Mouse (Mus musculus) hematopoietic stem cell, adult 5-6 weeks (primary cell): ENCODE results near the gene Kndc1. TPM values are rescaled to one million over a fixed set of nuclear protein-coding genes. Genes with fewer than 3 reads are reported as not detected.

Source experiments
- ATAC-seq, 2 experiments: fragments of 125-278 bp in 1 of 2; replicated peaks in 1 of 2; 2 replicates each; pipeline ENCODE4 v1.8.0; 2016 to 2017; ENCODE audit warnings: inconsistent platforms in 2 of 2, mild to moderate bottlenecking in 2 of 2, moderate number of reproducible peaks in 2 of 2, low read depth in 1 of 2, moderate TSS enrichment in 1 of 2; ENCODE audit not compliant: low FRiP score in 2 of 2, poor library complexity in 2 of 2, severe bottlenecking in 2 of 2, insufficient read depth in 1 of 2, low TSS enrichment in 1 of 2
- total RNA-seq: library from RNA; stranded (forward); fragments of 172-1452, 232-1000 nt; gene quantifications from 2 replicates; pipeline ENCODE4 v1.2.3, GENCODE M21; 2017

The Kndc1 gene
- total RNA-seq, 1 experiment from 2014 or later: not detected

- ATAC-seq: no peak
These were observed 46.1 kb downstream of the Kndc1 start for GRCm38 (mm10) chr7:139940476-139941209.

- ATAC-seq: peak; percentile 30 to 51
These were observed 49.3 kb downstream of the Kndc1 start, which contains the start of gene Utf1 for GRCm38 (mm10) chr7:139943674-139944281. Utf1 (plus strand) TSS chr7:139943789.

- peak in 1 of 2 experiments; percentile 18; a peak in 2 of 4 replicates for ATAC-seq
These were observed 50.1 kb downstream of the Kndc1 start for GRCm38 (mm10) chr7:139944291-139945240.

- no peak for ATAC-seq
These were observed 51.0 kb downstream of the Kndc1 start for GRCm38 (mm10) chr7:139945516-139945915.

- ATAC-seq: no peak
These were observed 51.5 kb downstream of the Kndc1 start for GRCm38 (mm10) chr7:139946032-139946431.

- ATAC-seq: peak; percentile 78 to 82
These were observed 55.4 kb downstream of the Kndc1 start for GRCm38 (mm10) chr7:139949893-139950282.

GRCm38 (mm10) chr7:139950283-139950971 is 55.9 kb downstream of the Kndc1 start:
- ATAC-seq: peak; percentile 62 to 66

- peak in 1 of 2 experiments; percentile 59; a peak in 2 of 4 replicates for ATAC-seq
These were observed 56.6 kb downstream of the Kndc1 start for GRCm38 (mm10) chr7:139951079-139951478.

GRCm38 (mm10) chr7:139951991-139952633 is 57.6 kb downstream of the Kndc1 start:
- ATAC-seq: no peak

GRCm38 (mm10) chr7:139955505-139955904 is 61.0 kb downstream of the Kndc1 start:
- no peak for ATAC-seq

GRCm38 (mm10) chr7:139956658-139957057 is 62.2 kb downstream of the Kndc1 start:
- ATAC-seq: no peak

- ATAC-seq: peak in 1 of 2 experiments; percentile 56; a peak in 2 of 4 replicates
These were observed 62.9 kb downstream of the Kndc1 start for GRCm38 (mm10) chr7:139957437-139957836.

GRCm38 (mm10) chr7:139957958-139958357 is 63.5 kb downstream of the Kndc1 start:
- peak in 1 of 2 experiments; percentile 19; a peak in 1 of 4 replicates for ATAC-seq

GRCm38 (mm10) chr7:139961141-139961540 is 66.6 kb downstream of the Kndc1 start:
- no peak for ATAC-seq

- ATAC-seq: no peak
These were observed 69.3 kb downstream of the Kndc1 start for GRCm38 (mm10) chr7:139963814-139964213.

GRCm38 (mm10) chr7:139967175-139967574 is 72.7 kb downstream of the Kndc1 start:
- ATAC-seq: no peak

GRCm38 (mm10) chr7:139968428-139968827 is 73.9 kb downstream of the Kndc1 start:
- no peak for ATAC-seq
